In the genomic region with DNA sequence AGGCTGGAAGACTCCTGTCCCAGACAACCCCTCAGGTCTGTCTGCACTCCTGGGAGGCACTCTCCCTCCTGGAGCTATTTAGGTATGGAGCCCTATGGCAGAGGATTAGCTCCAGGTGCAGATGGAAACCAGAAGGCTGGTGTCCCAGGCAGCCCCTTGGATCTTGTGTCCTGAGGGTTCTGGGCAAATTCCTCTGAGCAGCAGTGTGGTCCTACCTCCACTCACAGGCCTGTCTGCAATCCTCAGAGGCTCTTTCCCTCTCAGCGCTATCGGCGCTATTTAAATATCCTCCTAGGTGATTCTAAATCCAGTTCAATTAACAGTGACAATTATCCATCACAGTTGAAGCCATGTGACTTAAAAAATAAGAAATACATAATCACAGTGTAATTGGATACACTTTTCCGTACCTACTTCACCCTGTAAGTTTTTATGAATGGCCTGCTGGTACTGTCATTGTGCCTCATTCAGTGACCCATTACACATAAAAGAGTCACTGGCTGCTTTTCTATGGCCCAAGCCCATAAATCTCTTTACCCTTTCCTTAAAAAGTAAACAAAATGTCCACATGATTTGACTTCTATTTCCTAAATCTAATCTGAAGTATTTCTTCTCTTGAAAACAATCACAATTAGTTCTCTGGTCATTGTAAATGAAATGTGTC, we compare ENCODE assay signal across 16 mouse cellular contexts.
"Had no signal": no experiment of that assay in that cellular context is flagged by ENCODE, and none has a peak within 500 bp of the region (broad histone marks: within the 10 kb centered on the region; RNA-seq: fewer than 3 reads in every experiment).

No protein-coding gene starts in this region.

- H3K4me2 ChIP-seq: lung, embryonic 15.5 days; midbrain, embryonic 11.5 days; midbrain, embryonic 13.5 days; midbrain, embryonic 15.5 days; neural tube, embryonic 12.5 days; stomach, embryonic 15.5 days had no signal

- H3K9ac ChIP-seq: liver, postnatal 0 days; lung, embryonic 15.5 days; midbrain, embryonic 13.5 days; midbrain, embryonic 15.5 days; neural tube, embryonic 12.5 days; stomach, embryonic 15.5 days had no signal

- DNase-seq: liver, postnatal 0 days; lung, adult 2 months; lung, postnatal 14 days; lung, postnatal 36 days; right cerebral cortex, postnatal 14 days; thymus, adult 2 months; thymus, postnatal 25 days; thymus, postnatal 4 days had no signal

- H3K36me3 ChIP-seq: lung, embryonic 15.5 days; midbrain, embryonic 13.5 days; midbrain, embryonic 15.5 days; neural tube, embryonic 12.5 days; stomach, embryonic 15.5 days had no signal

- H3K4me1 ChIP-seq: lung, embryonic 15.5 days; midbrain, embryonic 13.5 days; midbrain, embryonic 15.5 days; neural tube, embryonic 12.5 days; stomach, embryonic 15.5 days had no signal

- H3K27ac ChIP-seq: lung, embryonic 15.5 days; midbrain, embryonic 13.5 days; midbrain, embryonic 15.5 days; neural tube, embryonic 12.5 days; stomach, embryonic 15.5 days; stomach, postnatal 0 days had no signal

- H3K4me3 ChIP-seq: lung, embryonic 15.5 days; midbrain, embryonic 13.5 days; midbrain, embryonic 15.5 days; neural tube, embryonic 12.5 days; stomach, embryonic 15.5 days had no signal

- ATAC-seq: liver, postnatal 0 days; lung, postnatal 0 days; midbrain, embryonic 13.5 days; midbrain, embryonic 15.5 days had no signal

- H3K27me3 ChIP-seq: lung, embryonic 15.5 days; midbrain, embryonic 13.5 days; midbrain, embryonic 15.5 days; neural tube, embryonic 12.5 days; stomach, embryonic 15.5 days had no signal

- H3K9me3 ChIP-seq: lung, embryonic 15.5 days; midbrain, embryonic 13.5 days; midbrain, embryonic 15.5 days; neural tube, embryonic 12.5 days; stomach, embryonic 15.5 days had no signal
